Mouse (Mus musculus): ENCODE data around the gene Tmem104. TPM values are rescaled to one million over a fixed set of nuclear protein-coding genes. Genes with fewer than 3 reads are reported as not detected.

Gene Tmem104
- polyA plus RNA-seq, 1 experiment: 0.21 TPM

GRCm38 (mm10) chr11:115289885-115290284 is 102.6 kb downstream of the Tmem104 start:
- Histone ChIP-seq H3K36me3 (ENCODE audit: control insufficient read depth) (no peaks in the 10 kb centered on the region; the same call in 1 of the 2 replicates), H3K4me3 (replicated peaks) (no peak overlapping the region), H3K27me3 (ENCODE audit: control insufficient read depth) (no peaks in the 10 kb centered on the region; the same call in 1 of the 2 replicates), H3K9me3 (ENCODE audit: control insufficient read depth, low read length) (no peaks in the 10 kb centered on the region), H3K4me1 (ENCODE audit: control insufficient read depth) (peaks cover 3% of the 10 kb centered on the region; the same call in 1 of the 2 replicates)
- TF ChIP-seq TAL1 (IDR thresholded peaks at IDR 0.05; ENCODE audit: low read length) (no peak), GATA1 (IDR thresholded peaks at IDR 0.05; ENCODE audit: low read length) (no peak)

- H3K36me3 ChIP-seq (ENCODE audit: control insufficient read depth): no peaks in the 10 kb centered on the region; the same call in 1 of the 2 replicates
- no peaks in the 10 kb centered on the region; the same call in 1 of the 2 replicates for H3K27me3 ChIP-seq (ENCODE audit: control insufficient read depth)
- TF ChIP-seq GATA1 (IDR thresholded peaks at IDR 0.05; ENCODE audit: low read length) (no peak), TAL1 (IDR thresholded peaks at IDR 0.05; ENCODE audit: low read length) (no peak)
- H3K4me1 ChIP-seq (ENCODE audit: control insufficient read depth): peaks cover 3% of the 10 kb centered on the region; the same call in 1 of the 2 replicates
- no peak overlapping the region for H3K4me3 ChIP-seq (replicated peaks)
- H3K9me3 ChIP-seq (ENCODE audit: control insufficient read depth, low read length): no peaks in the 10 kb centered on the region
Measured at GRCm38 (mm10) chr11:115290314-115290713, 103.0 kb downstream of the Tmem104 start.

DNA sequence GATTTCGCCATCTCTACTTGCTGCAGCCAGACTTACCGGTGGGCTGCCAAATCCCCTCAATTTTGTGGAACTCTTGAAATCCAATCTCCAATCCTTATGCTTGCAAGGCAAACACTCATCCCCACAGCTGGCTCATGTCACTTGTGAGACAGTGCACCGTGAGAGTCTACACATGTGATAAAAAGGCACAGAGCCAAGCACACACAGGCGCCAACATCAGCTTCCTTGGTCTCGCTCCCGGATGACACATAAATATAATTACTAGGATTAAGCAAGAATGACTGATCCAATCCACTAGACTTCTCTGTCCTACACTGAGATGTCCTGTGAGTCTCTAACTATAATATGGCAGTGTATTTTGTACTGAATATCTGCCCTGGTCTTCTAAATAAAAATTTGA is 103.6 kb downstream of the Tmem104 start:
- Histone ChIP-seq H3K4me3 (replicated peaks) (no peak overlapping the region), H3K4me1 (ENCODE audit: control insufficient read depth) (peaks cover 3% of the 10 kb centered on the region; the same call in 1 of the 2 replicates), H3K36me3 (ENCODE audit: control insufficient read depth) (no peaks in the 10 kb centered on the region; the same call in 1 of the 2 replicates), H3K9me3 (ENCODE audit: control insufficient read depth, low read length) (no peaks in the 10 kb centered on the region), H3K27me3 (ENCODE audit: control insufficient read depth) (no peaks in the 10 kb centered on the region; the same call in 1 of the 2 replicates)
- no peak for TF ChIP-seq TAL1 (IDR thresholded peaks at IDR 0.05; ENCODE audit: low read length)
- no peak for TF ChIP-seq GATA1 (IDR thresholded peaks at IDR 0.05; ENCODE audit: low read length)

DNA sequence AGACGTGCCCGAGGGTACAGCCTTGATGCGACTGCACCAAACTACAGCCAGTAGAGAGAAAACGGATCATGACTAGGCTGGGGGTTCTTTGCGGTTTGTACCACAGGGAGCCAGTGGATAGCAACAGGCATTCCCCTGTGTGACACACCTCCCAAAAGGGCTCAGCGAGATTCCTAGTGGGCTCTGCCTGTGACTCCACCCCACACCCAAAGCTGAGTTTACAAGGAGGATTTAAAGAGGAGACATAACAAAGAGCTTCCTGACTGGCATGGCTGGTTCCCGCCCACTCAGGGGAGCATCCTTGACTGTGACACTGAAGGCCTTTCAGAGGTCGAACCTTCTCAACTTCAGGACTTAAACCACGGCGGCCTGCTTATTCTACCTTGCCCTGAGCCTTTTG is 104.2 kb downstream of the Tmem104 start:
- no peak overlapping the region for H3K4me3 ChIP-seq (replicated peaks)
- peaks cover 3% of the 10 kb centered on the region; the same call in 1 of the 2 replicates for H3K4me1 ChIP-seq (ENCODE audit: control insufficient read depth)
- no peaks in the 10 kb centered on the region; the same call in 1 of the 2 replicates for H3K36me3 ChIP-seq (ENCODE audit: control insufficient read depth)
- TF ChIP-seq GATA1 (IDR thresholded peaks at IDR 0.05; ENCODE audit: low read length) (no peak), TAL1 (IDR thresholded peaks at IDR 0.05; ENCODE audit: low read length) (no peak)
- peaks cover 5% of the 10 kb centered on the region for H3K27me3 ChIP-seq (ENCODE audit: control insufficient read depth)
- no peaks in the 10 kb centered on the region for H3K9me3 ChIP-seq (ENCODE audit: control insufficient read depth, low read length)

GRCm38 (mm10) chr11:115292631-115293375 is 105.5 kb downstream of the Tmem104 start:
- TF ChIP-seq GATA1 (IDR thresholded peaks at IDR 0.05; ENCODE audit: low read length) (no peak), TAL1 (IDR thresholded peaks at IDR 0.05; ENCODE audit: low read length) (no peak)
- Histone ChIP-seq H3K4me3 (replicated peaks) (no peak overlapping the region), H3K9me3 (ENCODE audit: control insufficient read depth, low read length) (no peaks in the 10 kb centered on the region), H3K36me3 (ENCODE audit: control insufficient read depth) (no peaks in the 10 kb centered on the region; the same call in 1 of the 2 replicates), H3K27me3 (ENCODE audit: control insufficient read depth) (peaks cover 18% of the 10 kb centered on the region), H3K4me1 (ENCODE audit: control insufficient read depth) (peaks cover 5% of the 10 kb centered on the region; the same call in 1 of the 2 replicates)

- no peaks in the 10 kb centered on the region; the same call in 1 of the 2 replicates for H3K36me3 ChIP-seq (ENCODE audit: control insufficient read depth)
- H3K27me3 ChIP-seq (ENCODE audit: control insufficient read depth): peaks cover 27% of the 10 kb centered on the region
- H3K4me3 ChIP-seq (replicated peaks): peak overlapping the region; percentile 56
- no peak for TF ChIP-seq GATA1 (IDR thresholded peaks at IDR 0.05; ENCODE audit: low read length)
- TF ChIP-seq TAL1 (IDR thresholded peaks at IDR 0.05; ENCODE audit: low read length): no peak
- H3K4me1 ChIP-seq (ENCODE audit: control insufficient read depth): peaks cover 5% of the 10 kb centered on the region; the same call in 1 of the 2 replicates
- no peaks in the 10 kb centered on the region for H3K9me3 ChIP-seq (ENCODE audit: control insufficient read depth, low read length)
Measured at GRCm38 (mm10) chr11:115295939-115296338, 108.7 kb downstream of the Tmem104 start.

Other genes starting within 250 kb of the Tmem104 start
- gene Cd300c, start 218.3 kb upstream of the Tmem104 start, polyA plus RNA-seq (2012): not detected in 2 replicates
- not detected in 2 replicates for gene Cd300ld, start 197.6 kb upstream of the Tmem104 start, polyA plus RNA-seq (2012)
- gene Cd300c2, start 185.6 kb upstream of the Tmem104 start, polyA plus RNA-seq (2012): not detected in 2 replicates
- gene Cd300ld2, start 171.3 kb upstream of the Tmem104 start, polyA plus RNA-seq (2012): not detected in 2 replicates
- gene Cd300ld4, start 160.5 kb upstream of the Tmem104 start, polyA plus RNA-seq (2012): not detected in 2 replicates
- not detected in 2 replicates for gene Cd300ld5, start 149.7 kb upstream of the Tmem104 start, polyA plus RNA-seq (2012)
- gene Cd300ld3, start 139.1 kb upstream of the Tmem104 start, polyA plus RNA-seq (2012): not detected in 2 replicates
- gene Cd300e, start 125.3 kb upstream of the Tmem104 start, polyA plus RNA-seq (2012): not detected in 2 replicates
- gene Rab37, start 96.1 kb upstream of the Tmem104 start, polyA plus RNA-seq (2012): 0.01 TPM in 1 of 2 replicates, not detected in the other
- not detected in 2 replicates for gene Cd300lf, start 53.5 kb upstream of the Tmem104 start, polyA plus RNA-seq (2012)
- 1.8 and 2.1 TPM in 2 replicates for gene Slc9a3r1, start 24.1 kb upstream of the Tmem104 start, polyA plus RNA-seq (2012)
- 0.99 and 1.5 TPM in 2 replicates for gene Nat9, start 372 bp downstream of the Tmem104 start, polyA plus RNA-seq (2012)
- 0.01 TPM in 2 replicates for gene Grin2c, start 79.8 kb downstream of the Tmem104 start, polyA plus RNA-seq (2012)
- gene Fdxr, start 89.6 kb downstream of the Tmem104 start, polyA plus RNA-seq (2012): 1.3 and 1.5 TPM in 2 replicates
- gene Fads6, start 110.2 kb downstream of the Tmem104 start, polyA plus RNA-seq (2012): 0.01 TPM in 1 of 2 replicates, not detected in the other
- gene Otop2, start 119.7 kb downstream of the Tmem104 start, polyA plus RNA-seq (2012): not detected in 2 replicates
- not detected in 2 replicates for gene Ush1g, start 134.6 kb downstream of the Tmem104 start, polyA plus RNA-seq (2012)
- gene Otop3, start 147.2 kb downstream of the Tmem104 start, polyA plus RNA-seq (2012): not detected in 2 replicates
- gene Hid1, start 180.3 kb downstream of the Tmem104 start, polyA plus RNA-seq (2012): 0.03 TPM in 1 of 2 replicates, not detected in the other
- 0.01 TPM in 1 of 2 replicates, not detected in the other for gene Cdr2l, start 194.4 kb downstream of the Tmem104 start, polyA plus RNA-seq (2012)
- gene Mrpl58, start 216.3 kb downstream of the Tmem104 start, polyA plus RNA-seq (2012): 5.7 and 6.6 TPM in 2 replicates
- gene Atp5h, start 232.5 kb downstream of the Tmem104 start, polyA plus RNA-seq (2012): 19.5 and 23.1 TPM in 2 replicates
- gene Kctd2, start 232.6 kb downstream of the Tmem104 start, polyA plus RNA-seq (2012): 1.3 and 1.9 TPM in 2 replicates

All from erythroblast, embryonic 14.5 days (primary cell).